Mouse (Mus musculus): ENCODE results near the gene Trp53i13. TPM values are rescaled to one million over a fixed set of nuclear protein-coding genes. Genes with fewer than 3 reads are reported as not detected.

Gene Trp53i13
- total RNA-seq, 2 experiments from 2014 or later: 5.0 to 6.2 TPM

GRCm38 (mm10) chr11:77492911-77493332, 22.9 kb downstream of the Trp53i13 start:
- peak; percentile 86 for ATAC-seq (ENCODE audit: poor library complexity, severe bottlenecking)

GRCm38 (mm10) chr11:77492311-77492871, 23.4 kb downstream of the Trp53i13 start:
- no peak for ATAC-seq (ENCODE audit: poor library complexity, severe bottlenecking)

DNA sequence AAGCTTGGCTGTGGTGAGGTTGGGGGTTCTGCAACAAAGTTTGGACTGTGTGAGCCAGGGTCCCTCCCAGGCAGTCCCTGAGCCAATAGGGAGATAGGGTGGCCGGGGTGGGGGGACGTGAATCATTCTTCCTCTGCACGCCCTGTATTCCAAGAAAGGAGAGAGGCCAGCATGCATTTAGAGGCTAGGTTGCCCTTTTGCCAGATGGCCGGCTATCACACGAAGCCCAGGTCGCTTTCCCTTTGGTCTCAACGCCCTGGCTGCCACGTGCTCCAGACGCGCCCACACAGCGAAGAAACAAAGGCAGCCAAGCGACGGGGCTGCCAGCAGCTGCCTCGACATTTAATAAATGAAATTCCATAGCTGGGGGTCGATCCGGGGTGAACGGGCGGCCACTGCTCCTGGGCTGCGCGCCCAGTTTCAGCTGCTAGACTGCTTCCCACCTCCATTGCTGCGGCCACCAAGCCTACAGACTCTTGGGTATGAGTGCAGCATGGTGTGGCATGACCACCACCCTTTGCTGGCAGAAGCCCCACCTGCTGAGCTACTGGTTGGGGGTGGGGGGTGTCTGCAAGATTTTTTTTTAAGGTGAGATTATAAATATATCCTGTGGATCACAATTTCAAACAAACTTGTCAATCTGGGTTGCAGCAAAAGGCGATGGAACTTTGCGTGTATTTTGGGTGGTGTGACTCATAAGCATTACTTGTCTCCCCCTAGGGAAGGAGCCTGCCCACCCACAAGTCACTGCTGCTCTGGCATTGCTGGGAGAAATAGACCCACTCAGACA, 24.1 kb downstream of the Trp53i13 start:
- no peak for ATAC-seq (ENCODE audit: poor library complexity, severe bottlenecking)

- peak; percentile 70 for ATAC-seq (ENCODE audit: poor library complexity, severe bottlenecking)
Measured at GRCm38 (mm10) chr11:77491123-77491501, 24.7 kb downstream of the Trp53i13 start.

- no peak for ATAC-seq (ENCODE audit: poor library complexity, severe bottlenecking)
Measured at GRCm38 (mm10) chr11:77490451-77490850, 25.3 kb downstream of the Trp53i13 start.

DNA sequence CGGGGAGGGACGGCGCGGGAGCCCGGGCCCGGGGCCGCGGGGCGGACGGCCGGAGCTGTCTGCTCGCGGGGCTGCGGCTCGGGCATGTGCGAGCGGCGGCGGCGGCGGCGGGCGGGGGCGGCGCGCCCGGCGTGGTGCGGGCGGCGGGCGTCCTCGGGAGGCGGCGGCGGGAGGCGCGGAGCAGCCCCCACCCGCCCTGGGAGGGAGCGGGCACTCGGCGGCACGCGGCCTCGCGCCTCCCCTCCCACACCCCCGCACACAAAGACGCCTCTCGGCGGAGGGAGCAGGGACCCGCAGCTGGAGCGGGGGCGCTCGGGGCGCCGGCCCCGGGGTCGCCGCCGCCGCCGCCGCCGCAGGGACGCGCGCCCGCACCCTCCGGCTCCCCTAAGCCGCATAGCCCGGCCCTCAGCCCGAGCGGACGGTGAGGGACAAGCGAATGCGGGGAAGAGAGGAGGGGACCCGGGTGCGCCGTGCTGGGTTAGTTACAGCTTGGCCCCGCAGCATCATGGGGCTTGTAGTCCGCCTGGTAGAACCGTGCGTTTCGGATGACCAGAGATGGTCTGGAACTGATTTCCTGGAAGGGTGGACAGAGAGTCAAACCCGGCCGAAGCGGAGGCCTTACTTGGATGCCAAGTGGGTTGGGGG, 26.1 kb downstream of the Trp53i13 start, which contains the start of gene Ankrd13b:
TSS of gene Ankrd13b (minus strand) at position 88 of the 645 bp plus-strand sequence.
- 0 out of 2 replicates have a peak, but pooled peaks have one; percentile 23 for ATAC-seq (ENCODE audit: poor library complexity, severe bottlenecking)

DNA sequence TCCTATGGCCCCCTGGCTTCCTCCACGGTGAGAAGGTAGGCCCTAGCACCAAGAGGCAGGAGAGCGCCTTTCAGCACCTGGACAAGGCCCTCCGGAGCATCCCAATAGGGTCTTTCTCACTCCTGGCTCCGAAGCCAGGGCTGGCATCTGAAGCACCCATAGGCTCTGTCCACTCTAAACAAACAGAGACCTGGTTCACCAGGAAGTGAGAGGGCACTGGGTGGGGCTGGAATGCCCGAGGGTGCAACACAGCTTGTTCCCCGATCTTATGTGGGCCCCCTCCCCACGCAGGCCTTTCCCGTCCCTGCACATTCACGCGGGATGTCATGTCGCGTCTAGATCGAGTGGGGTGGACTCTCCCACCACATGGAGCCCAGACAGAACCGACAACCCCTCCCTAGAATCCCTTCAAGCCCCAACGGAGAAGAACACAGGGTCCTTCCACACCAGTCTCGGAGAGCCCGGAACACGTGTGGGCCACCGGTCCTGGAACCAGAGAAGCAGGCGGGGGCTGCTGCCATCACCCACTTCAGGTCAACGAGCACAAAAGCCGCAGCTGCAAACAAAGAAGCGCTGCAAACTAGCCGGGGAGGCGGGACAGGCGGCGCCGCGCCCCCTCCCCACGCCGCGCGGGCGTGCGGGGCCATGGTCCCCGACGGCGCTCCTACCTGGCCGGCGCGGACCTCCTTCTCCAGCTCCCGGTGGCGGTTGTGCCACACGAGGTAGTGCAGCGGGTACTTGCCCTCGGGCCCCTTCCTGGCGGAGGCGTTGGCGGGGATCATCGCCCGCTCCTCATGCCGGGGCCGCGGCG, 26.8 kb downstream of the Trp53i13 start:
- ATAC-seq (ENCODE audit: poor library complexity, severe bottlenecking): no peak

DNA sequence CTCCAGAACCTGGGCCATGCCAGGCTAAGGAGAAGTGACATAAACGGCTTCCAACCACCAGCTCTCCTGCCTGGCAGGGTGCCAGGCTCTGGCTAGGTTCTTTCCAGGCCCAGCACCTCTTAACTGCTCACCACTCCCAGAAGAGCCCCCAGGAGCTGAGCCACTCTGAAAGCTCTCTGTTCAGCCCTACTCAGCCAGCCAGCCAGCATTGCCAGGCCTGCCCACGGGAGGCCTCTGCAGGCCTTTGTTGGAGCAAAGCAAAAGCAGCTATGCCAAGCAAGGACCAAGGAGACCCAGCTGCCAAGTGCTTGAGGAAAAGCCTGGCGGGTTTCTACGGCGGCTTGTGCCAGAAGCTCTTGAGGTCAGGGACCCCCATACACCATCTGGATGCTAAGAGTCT, 29.0 kb downstream of the Trp53i13 start:
- no peak for ATAC-seq (ENCODE audit: poor library complexity, severe bottlenecking)

DNA sequence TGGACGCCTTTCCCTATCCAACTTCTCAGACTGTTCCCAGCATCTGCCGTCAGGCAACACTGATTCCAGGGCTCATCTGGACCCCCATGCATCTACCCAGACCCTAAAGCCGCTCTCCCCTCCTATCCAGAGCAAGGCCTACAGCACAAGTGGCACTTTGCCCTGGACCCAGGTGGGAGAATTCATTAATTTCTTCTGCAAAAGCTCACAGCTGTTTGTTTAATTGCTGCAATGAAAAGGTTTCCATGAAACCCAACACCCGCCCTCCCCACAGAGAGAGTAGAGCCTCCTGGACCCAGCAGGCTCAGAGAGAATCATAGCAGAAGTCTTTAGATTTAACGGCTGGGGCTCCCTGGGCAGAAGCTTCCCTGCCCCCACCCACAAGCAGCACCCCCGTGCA, 30.6 kb downstream of the Trp53i13 start:
- no peak for ATAC-seq (ENCODE audit: poor library complexity, severe bottlenecking)

DNA sequence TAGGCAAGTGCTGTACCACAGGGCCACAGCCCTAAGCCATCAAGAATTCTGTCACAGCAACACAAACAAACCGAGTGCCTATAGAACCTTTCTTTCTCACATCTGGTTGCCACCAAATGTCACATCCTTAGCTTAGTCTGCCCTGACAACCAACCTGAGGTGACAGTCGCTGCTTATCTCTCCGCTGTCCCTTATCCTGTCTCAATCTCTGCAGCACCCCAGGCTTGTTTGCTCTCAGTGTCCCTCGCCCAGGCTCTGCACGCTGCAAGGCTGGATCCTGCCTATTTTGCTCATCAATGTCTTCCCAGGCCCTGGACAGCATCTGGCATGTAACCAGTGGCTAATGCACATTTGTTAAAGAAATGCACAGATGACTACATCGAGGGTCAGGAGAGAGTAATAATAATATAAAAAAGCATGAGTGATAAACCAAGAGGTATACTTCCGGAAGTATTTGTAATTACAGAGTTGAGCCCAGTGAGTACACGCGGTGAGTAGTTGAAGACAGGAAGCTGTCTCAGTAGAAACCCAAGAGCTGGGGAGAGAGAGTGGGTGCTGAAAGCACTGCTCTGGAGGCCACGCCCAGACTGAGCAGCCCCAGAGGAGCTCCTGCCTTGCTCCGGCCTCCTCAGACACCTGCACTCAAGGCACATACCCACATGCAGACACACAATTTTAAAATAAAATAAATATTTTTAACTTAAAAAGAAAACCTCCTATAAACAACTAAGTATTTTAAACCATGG, 32.1 kb downstream of the Trp53i13 start:
- ATAC-seq (ENCODE audit: poor library complexity, severe bottlenecking): peak; percentile 59; the same call in 1 of the 2 replicates

GRCm38 (mm10) chr11:77483043-77483442, 32.7 kb downstream of the Trp53i13 start:
- ATAC-seq (ENCODE audit: poor library complexity, severe bottlenecking): no peak

DNA sequence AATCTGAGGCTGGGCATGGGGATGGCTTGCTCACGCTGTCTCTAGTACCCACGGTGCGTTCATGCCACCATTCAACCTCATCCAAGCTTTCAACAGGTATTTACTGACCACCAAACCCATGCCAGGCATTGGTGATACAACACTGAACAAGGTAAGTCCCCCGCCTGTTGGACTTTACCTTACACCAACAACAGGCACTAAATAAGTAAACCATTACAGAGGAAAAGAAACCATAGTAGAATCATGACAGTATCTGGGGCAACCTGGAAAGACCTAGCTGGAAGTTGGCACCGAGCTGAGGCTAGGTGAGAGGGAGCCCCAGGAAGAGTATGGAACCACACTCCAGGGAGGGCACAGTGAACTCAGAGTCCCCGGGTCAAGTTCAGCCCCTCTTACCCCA, 38.9 kb downstream of the Trp53i13 start:
- ATAC-seq (ENCODE audit: poor library complexity, severe bottlenecking): no peak

DNA sequence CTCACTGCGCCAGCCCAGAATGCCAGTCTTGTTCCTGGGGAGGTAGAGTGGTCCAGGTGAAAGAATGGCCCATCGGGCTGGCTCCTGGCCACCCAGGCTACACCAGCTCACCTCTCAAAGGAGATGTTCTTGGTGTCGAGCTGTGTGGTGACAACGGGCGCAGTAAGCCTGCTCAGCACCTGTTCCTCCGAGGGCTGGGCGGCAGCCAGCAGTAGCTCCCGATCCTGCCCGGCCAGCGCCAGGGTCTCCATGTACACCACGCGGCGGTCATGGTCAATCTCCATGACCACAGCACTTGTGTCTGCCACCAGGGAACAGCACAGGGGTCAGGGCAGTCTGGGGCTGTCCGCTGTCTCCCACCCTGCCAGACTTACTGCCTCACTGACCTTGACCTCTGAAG, 39.6 kb downstream of the Trp53i13 start:
- ATAC-seq (ENCODE audit: poor library complexity, severe bottlenecking): no peak

DNA sequence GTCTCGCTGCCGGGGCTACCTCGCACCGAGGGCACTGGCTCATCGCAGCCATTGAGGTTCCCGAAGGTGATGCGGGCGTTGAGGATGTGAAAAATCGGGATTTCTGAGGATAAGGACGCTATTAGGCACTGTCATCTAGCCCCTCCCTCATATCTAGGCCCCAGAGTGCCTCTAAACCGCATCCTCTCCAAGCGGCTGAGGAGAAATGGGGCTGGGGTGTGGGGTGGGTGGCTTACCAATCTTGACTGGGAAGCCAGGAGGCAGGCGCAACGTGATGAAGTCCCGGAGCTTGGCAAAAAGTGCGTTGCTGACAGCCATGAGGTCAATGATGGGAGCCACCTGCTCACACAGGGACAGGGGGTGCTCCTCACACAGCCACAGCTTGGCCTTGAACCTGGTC, 43.0 kb downstream of the Trp53i13 start:
- ATAC-seq (ENCODE audit: poor library complexity, severe bottlenecking): no peak

DNA sequence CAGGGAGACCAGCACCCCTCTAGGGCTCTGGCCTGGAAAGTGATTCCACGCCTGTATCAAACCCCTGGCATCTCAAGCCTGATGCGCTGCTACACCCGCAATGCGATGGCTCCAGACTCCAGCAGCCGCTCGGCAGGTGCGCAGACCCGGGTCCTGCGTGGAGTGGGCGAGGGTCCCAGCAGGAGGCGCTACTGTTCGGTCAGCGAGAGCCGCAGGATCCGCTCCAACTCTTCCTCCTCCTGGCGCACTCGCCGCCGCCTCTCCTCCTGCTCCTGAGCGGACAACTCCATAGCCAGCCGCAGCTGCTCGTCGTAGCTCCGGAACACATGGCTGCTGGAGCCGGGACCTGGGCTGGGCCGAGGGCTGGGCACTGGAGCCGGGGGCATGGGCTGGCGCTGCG, 44.4 kb downstream of the Trp53i13 start:
- ATAC-seq (ENCODE audit: poor library complexity, severe bottlenecking): no peak

- no peak for ATAC-seq (ENCODE audit: poor library complexity, severe bottlenecking)
Measured at GRCm38 (mm10) chr11:77468397-77468796, 47.4 kb downstream of the Trp53i13 start.

GRCm38 (mm10) chr11:77467784-77468183, 48.0 kb downstream of the Trp53i13 start:
- ATAC-seq (ENCODE audit: poor library complexity, severe bottlenecking): peak; percentile 85

- peak; percentile 82 for ATAC-seq (ENCODE audit: poor library complexity, severe bottlenecking)
Measured at GRCm38 (mm10) chr11:77467157-77467556, 48.6 kb downstream of the Trp53i13 start.

- ATAC-seq (ENCODE audit: poor library complexity, severe bottlenecking): no peak
Measured at GRCm38 (mm10) chr11:77466544-77466943, 49.2 kb downstream of the Trp53i13 start.

DNA sequence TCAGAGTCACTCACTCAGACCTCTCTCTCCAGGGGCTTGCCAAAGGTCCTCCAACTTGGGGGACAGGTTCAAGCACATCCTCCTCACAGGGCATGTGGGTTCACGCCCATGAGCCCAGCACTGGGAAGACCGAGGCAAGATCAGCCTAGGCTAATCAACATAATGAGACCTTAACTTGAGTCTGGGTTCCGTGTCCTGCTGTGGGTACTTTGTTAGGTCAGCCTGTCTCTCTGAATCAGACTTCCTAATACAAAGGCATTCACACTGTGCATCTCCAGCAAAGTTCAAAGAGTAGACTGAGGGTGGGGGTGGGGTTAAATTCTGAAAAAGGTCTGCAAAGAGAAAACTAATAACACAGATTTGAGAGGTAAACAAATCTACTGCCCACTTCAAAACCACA, 50.7 kb downstream of the Trp53i13 start:
- no peak for ATAC-seq (ENCODE audit: poor library complexity, severe bottlenecking)

Data from megakaryocyte, adult 5-6 weeks (primary cell).